Mouse (Mus musculus): ENCODE results near the gene Tnip3. TPM values are rescaled to one million over a fixed set of nuclear protein-coding genes. Genes with fewer than 3 reads are reported as not detected.

Tnip3 gene
- total RNA-seq, 2 experiments from 2014 or later = not detected

- no peak for DNase-seq
- intact Hi-C loops (cut with DNase I) = no loop called here
Measured at GRCm38 (mm10) chr6:65644110-65644509, 119.0 kb downstream of the Tnip3 start.

DNA sequence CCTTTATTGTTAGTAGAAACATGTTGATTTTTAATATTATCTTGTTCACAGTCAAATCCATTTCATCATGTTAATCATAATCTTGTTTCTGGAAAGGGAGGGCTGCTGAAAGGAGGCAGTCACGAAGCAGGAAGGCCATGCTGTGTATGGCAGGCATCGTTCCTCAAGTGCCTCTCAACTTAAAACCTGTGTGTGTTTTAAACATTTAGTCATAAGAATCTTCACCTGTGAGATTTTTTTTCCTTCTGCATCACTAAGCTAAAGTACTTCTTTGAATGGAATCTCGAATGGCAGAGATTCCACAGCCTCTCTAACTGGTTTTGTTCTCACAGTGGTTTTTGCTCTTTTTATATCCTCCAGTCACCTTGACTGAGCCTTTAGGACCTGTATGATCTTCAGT, 121.3 kb downstream of the Tnip3 start:
- intact Hi-C loops (cut with DNase I) = no loop called here
- DNase-seq = no peak

DNA sequence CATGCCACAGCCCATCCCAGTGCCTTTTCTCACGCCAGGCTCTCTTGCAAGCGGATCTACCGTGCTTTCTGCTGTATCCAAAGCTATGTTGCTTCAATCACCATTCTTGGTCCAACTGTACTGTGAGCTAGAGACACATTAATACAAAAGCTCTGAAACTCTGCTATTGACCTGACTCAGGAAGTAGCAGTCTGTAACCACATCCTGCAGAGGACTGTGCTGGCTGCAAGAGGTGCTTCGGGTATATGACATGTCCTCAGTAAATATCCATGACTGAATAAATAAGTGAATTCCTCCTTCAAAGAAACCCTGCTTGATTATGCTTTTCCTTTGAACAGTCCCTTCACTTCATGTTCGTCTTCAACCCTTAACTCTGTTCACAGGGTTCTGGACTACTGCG, 122.6 kb downstream of the Tnip3 start:
- no peak for DNase-seq
- intact Hi-C loops (cut with DNase I) = no loop called here

GRCm38 (mm10) chr6:65651376-65651775, 126.3 kb downstream of the Tnip3 start:
- intact Hi-C loops (cut with DNase I) = loop anchor here (5.0 to 10.0 kb wide), 3 partner anchors 801 to 883 kb away; partner anchors contain the start of gene Mad2l1
- no peak for DNase-seq

DNA sequence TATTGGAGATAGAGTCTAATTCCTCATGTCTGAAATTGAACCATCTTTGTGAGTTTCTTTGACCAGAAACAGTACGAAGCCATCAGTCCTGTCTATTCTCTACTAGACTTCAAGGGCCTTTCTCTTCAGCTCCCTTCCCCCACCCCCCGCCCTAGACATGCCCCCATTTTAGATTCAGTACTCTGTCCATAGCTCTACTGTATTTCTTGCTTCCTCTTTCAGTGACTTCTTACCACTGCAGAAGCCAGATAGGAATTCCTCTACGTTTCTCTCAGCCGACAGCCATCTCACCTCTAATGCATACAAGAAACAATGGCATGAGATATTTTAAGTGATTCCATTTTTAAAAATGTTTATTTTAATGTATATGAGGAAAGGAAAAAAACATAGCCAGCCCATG, 136.2 kb downstream of the Tnip3 start:
- intact Hi-C loops (cut with DNase I) = no loop called here
- DNase-seq = no peak

DNA sequence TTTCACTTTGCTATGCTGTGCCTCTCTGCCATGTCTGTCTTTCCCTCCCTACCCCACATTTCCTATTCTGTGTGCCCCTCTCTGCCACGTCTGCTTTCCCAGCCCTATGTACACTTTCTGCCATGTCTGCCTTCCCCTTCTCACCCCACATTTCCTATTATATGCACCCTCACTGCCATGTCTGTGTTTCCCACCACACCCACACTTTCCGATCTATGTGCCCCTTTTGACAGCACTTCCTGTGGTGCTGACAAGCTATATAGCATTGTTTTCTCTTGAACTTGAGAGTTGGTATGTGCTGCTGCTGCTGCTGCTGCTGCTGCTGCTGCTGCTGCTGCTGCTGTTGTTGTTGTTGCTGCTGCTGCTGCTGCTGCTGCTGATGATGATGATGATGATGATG, 136.9 kb downstream of the Tnip3 start:
- intact Hi-C loops (cut with DNase I) = no loop called here

GRCm38 (mm10) chr6:65663990-65664389, 138.9 kb downstream of the Tnip3 start:
- no peak for DNase-seq
- intact Hi-C loops (cut with DNase I) = no loop called here

More for the DNA sequence above, 136.9 kb downstream of the Tnip3 start:
- no peak for DNase-seq

DNA sequence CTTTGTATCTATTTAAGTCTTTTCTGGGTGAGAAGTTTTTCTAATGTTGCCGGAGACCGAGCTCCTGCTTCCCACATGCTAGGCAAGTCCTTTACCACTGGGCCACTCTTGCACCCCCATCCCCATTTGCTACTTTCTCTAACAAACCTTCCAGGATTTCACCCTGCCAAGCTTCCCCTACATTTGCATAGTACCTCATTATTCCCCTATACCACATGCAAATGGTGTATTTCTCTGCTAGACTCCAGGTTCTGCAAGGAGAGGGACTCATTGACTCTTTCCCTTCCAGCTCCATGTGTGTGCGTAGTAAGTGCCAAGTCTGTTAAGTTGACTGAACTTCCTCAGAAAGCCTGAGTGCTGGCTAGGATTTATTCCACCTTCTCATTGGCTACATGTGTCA, 141.2 kb downstream of the Tnip3 start:
- intact Hi-C loops (cut with DNase I) = no loop called here
- DNase-seq = no peak

GRCm38 (mm10) chr6:65669971-65670370, 144.9 kb downstream of the Tnip3 start:
- DNase-seq = no peak
- intact Hi-C loops (cut with DNase I) = no loop called here

GRCm38 (mm10) chr6:65670981-65671411, 145.9 kb downstream of the Tnip3 start:
- intact Hi-C loops (cut with DNase I) = no loop called here
- DNase-seq = peak; percentile 12

GRCm38 (mm10) chr6:65671451-65671850, 146.3 kb downstream of the Tnip3 start, which contains the start of gene Ndnf:
TSS of gene Ndnf (plus strand) at chr6:65671590.
- peak; percentile 71 for DNase-seq
- intact Hi-C loops (cut with DNase I) = no loop called here

DNA sequence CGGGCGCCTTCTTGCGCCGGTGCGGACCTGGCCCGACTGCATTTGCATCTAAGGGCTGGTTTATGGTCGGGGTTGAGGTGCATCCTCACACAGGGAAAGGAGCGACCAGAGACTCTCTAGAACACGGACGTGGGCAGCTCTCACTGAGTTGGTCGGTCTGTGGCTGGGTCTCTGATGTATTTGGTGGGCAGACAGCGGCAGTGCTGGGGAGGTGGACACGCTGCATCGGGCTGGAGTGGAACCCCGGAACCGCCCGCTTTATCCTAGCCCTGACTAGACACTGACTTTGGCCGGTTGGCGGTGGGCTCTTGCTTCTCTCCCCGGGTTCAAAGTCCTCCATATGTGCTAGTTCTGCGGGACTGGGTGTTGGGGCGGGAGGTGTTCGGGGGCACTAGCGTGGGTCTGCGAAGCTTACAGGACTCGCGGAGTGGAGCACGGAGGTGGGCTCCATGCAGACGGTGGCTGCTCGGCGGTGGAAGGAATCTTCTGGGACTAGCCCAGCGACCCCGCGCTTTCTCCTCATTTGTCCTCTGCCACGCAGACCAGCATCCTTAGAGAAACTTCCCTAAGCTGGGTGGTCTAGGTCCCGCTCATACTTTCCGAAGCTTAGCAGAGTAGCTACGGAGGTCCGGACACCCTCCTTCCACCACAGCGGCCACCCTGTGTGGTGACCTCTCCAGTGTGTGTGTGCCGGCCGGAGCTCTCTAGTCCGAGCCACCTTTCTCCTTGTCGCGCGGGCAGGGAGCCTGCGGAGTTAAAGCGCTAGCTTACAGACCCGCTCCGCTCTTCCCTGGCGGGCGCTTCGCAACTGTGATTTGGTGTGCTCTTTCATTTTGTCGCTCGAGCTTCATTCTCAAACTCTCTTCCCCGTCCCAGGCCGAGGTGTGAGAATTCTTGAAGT, 147.3 kb downstream of the Tnip3 start:
- intact Hi-C loops (cut with DNase I) = no loop called here
- DNase-seq = peak; percentile 17

Other genes with a start within 250 kb of the Tnip3 start
- gene C130060K24Rik, start 144.2 kb upstream of the Tnip3 start, total RNA-seq (2021) = under 1 TPM; 0.12 to 0.18 TPM
- 10 to 100 TPM; 17.9 to 24.6 TPM for gene Ndnf, start 146.3 kb downstream of the Tnip3 start, total RNA-seq (2021)